Mouse (Mus musculus) neutrophil, adult 65 days (primary cell): ENCODE results near the gene Tead4. TPM values are rescaled to one million over a fixed set of nuclear protein-coding genes. Genes with fewer than 3 reads are reported as not detected.

ENCODE experiments used
- total RNA-seq: library from RNA; stranded (reverse); gene quantifications from 2 replicates; pipeline ENCODE4 v1.2.4, GENCODE M21; 2023

The Tead4 gene
- 0.20 and 0.25 TPM in 2 replicates for total RNA-seq

GRCm38 (mm10) chr6:128300134-128301001 lies at the start of gene Tead4:
Tead4 (minus strand) TSS chr6:128300823.

Other genes with a start within 250 kb of the Tead4 start
- gene Tspan9, start 157.2 kb downstream of the Tead4 start, total RNA-seq, result 0.48 and 0.73 TPM in 2 replicates
- gene Tulp3, start 55.0 kb upstream of the Tead4 start, total RNA-seq, result 0.52 and 0.69 TPM in 2 replicates
- 28.1 and 28.7 TPM in 2 replicates for gene Rhno1, start 62.1 kb upstream of the Tead4 start, total RNA-seq
- 53.1 and 61.4 TPM in 2 replicates for gene Foxm1, start 62.1 kb upstream of the Tead4 start, total RNA-seq
- gene Tex52, start 74.6 kb upstream of the Tead4 start, total RNA-seq, result not detected in 2 replicates
- gene Gm44596, start 74.7 kb upstream of the Tead4 start, total RNA-seq, result not detected in 2 replicates
- not detected in 2 replicates for gene Nrip2, start 98.5 kb upstream of the Tead4 start, total RNA-seq
- 8.4 and 14.2 TPM in 2 replicates for gene Itfg2, start 124.1 kb upstream of the Tead4 start, total RNA-seq
- gene Fkbp4, start 137.9 kb upstream of the Tead4 start, total RNA-seq, result 26.8 and 30.6 TPM in 2 replicates
- gene Pzp, start 225.9 kb upstream of the Tead4 start, total RNA-seq, result not detected in 2 replicates